Mouse (Mus musculus) cortical plate, adult 2 months (tissue): ENCODE data around the gene Ubac2. TPM values are rescaled to one million over a fixed set of nuclear protein-coding genes. Genes with fewer than 3 reads are reported as not detected.

Experiments used
- H3K27ac ChIP-seq: fragments of 200-500 bp; 2 replicates; pipeline ENCODE4 v1.5.1; 2012; ENCODE audit warnings: low read length, control low read depth, inconsistent platforms; ENCODE audit not compliant: insufficient read depth
- H3K4me1 ChIP-seq: fragments of 200-500 bp; 2 replicates; pipeline ENCODE4 v1.6.1; 2011; ENCODE audit warnings: low read length; ENCODE audit not compliant: control insufficient read depth, insufficient read depth
- H3K4me3 ChIP-seq: fragments of 200-500 bp; 2 replicates; pipeline ENCODE4 v1.5.1; 2011; ENCODE audit warnings: mild to moderate bottlenecking, low read length, control low read depth; ENCODE audit not compliant: insufficient read depth
- CTCF ChIP-seq: fragments of 200-500 bp; IDR thresholded peaks from 2 replicates; pipeline ENCODE4 v1.5.1; 2011; ENCODE audit warnings: mild to moderate bottlenecking, control low read depth, low read length; ENCODE audit not compliant: insufficient read depth; ENCODE audit errors: extremely low read depth
- POLR2A ChIP-seq: fragments of 200-500 bp; IDR thresholded peaks from 2 replicates; pipeline ENCODE4 v1.6.1; 2011; ENCODE audit warnings: mild to moderate bottlenecking, low read length, control low read depth; ENCODE audit not compliant: insufficient read depth; ENCODE audit errors: extremely low read depth
- polyA plus RNA-seq: library from polyadenylated mRNA; depleted of rRNA; stranded (reverse); fragments of >200 nt; gene quantifications from 2 replicates; pipeline ENCODE4 v1.2.3, GENCODE M21; 2012

Ubac2 gene
- polyA plus RNA-seq, 1 experiment = 41.5 TPM

GRCm38 (mm10) chr14:121931594-121931993 is 53.2 kb downstream of the Ubac2 start:
- Histone ChIP-seq H3K4me3 (no peak overlapping the region), H3K4me1 (no peaks in the 10 kb centered on the region; the same call in 1 of the 2 replicates), H3K27ac (no peak overlapping the region)
- no peak for TF ChIP-seq POLR2A
- no peak for TF ChIP-seq CTCF

GRCm38 (mm10) chr14:121932180-121932579 is 53.8 kb downstream of the Ubac2 start:
- Histone ChIP-seq H3K4me3 (no peak overlapping the region), H3K4me1 (no peaks in the 10 kb centered on the region; the same call in 1 of the 2 replicates), H3K27ac (no peak overlapping the region)
- TF ChIP-seq CTCF (no peak), POLR2A (no peak)

- Histone ChIP-seq H3K27ac (no peak overlapping the region), H3K4me3 (no peak overlapping the region), H3K4me1 (no peaks in the 10 kb centered on the region)
- TF ChIP-seq CTCF (no peak), POLR2A (no peak)
These were observed 55.6 kb downstream of the Ubac2 start for GRCm38 (mm10) chr14:121933906-121934596.

- H3K4me3 ChIP-seq = no peak overlapping the region
- H3K4me1 ChIP-seq = no peaks in the 10 kb centered on the region
- H3K27ac ChIP-seq = no peak overlapping the region
- TF ChIP-seq CTCF (no peak), POLR2A (no peak)
These were observed 56.2 kb downstream of the Ubac2 start for GRCm38 (mm10) chr14:121934597-121934946.

GRCm38 (mm10) chr14:121936356-121936755 is 57.9 kb downstream of the Ubac2 start:
- Histone ChIP-seq H3K4me1 (no peaks in the 10 kb centered on the region), H3K4me3 (no peak overlapping the region), H3K27ac (no peak overlapping the region)
- TF ChIP-seq CTCF = no peak
- TF ChIP-seq POLR2A = no peak

- TF ChIP-seq POLR2A = no peak
- TF ChIP-seq CTCF = no peak
- Histone ChIP-seq H3K4me3 (no peak overlapping the region), H3K4me1 (no peaks in the 10 kb centered on the region), H3K27ac (no peak overlapping the region)
These were observed 58.4 kb downstream of the Ubac2 start for GRCm38 (mm10) chr14:121936856-121937255.

GRCm38 (mm10) chr14:121937601-121938255 is 59.3 kb downstream of the Ubac2 start:
- TF ChIP-seq POLR2A (no peak), CTCF (no peak)
- peak overlapping the region; percentile 64; the same call in 1 of the 2 replicates for H3K27ac ChIP-seq
- H3K4me1 ChIP-seq = no peaks in the 10 kb centered on the region
- no peak overlapping the region for H3K4me3 ChIP-seq

- TF ChIP-seq POLR2A (no peak), CTCF (no peak)
- H3K4me1 ChIP-seq = no peaks in the 10 kb centered on the region
- no peak overlapping the region for H3K4me3 ChIP-seq
- H3K27ac ChIP-seq = 0 out of 2 replicates have a peak overlapping the region, but pooled peaks have one; percentile 64
These were observed 60.1 kb downstream of the Ubac2 start for GRCm38 (mm10) chr14:121938256-121939191.

- Histone ChIP-seq H3K27ac (no peak overlapping the region), H3K4me3 (no peak overlapping the region), H3K4me1 (no peaks in the 10 kb centered on the region)
- TF ChIP-seq CTCF = no peak
These were observed 61.2 kb downstream of the Ubac2 start for GRCm38 (mm10) chr14:121939582-121939981.
